Mouse (Mus musculus): ENCODE data around the gene Safb. TPM values are rescaled to one million over a fixed set of nuclear protein-coding genes. Genes with fewer than 3 reads are reported as not detected.

Safb gene
- total and polyA plus RNA-seq, 2 experiments, result 20.8 to 56.2 TPM

DNA sequence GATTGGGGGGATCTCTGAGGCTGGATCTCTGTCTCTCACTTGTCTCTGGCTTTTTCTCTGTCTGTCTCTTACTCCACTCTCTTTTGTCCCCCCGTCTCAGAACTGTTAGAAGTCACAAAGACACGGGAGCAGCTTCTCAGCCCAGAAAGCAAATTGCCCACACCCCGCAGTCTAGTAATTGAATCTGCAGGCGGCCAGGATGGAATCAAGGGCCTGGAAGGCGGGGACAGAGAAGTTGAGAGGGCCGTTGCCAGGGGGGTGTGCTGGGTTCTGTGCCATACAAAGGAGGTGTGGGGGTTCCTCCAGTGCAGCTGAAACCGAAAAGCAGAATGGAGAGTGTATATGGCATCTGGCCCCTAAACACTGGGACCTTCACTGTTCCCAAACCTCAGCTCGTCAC lies 41.9 kb upstream of the Safb start:
- 73% methylated on average over 8 of the region's 8 CpGs for WGBS
- H3K4me3 ChIP-seq (ENCODE audit: insufficient read depth, low read depth, low read length), result no peak overlapping the region
- no peak overlapping the region for H3K9ac ChIP-seq (ENCODE audit: low read depth, low read length)
- no peaks in the 10 kb centered on the region; the same call in 1 of the 2 replicates for H3K27me3 ChIP-seq (ENCODE audit: control insufficient read depth, insufficient read depth, low read length)
- H3K79me2 ChIP-seq (ENCODE audit: control insufficient read depth, insufficient read depth, low read length), result no peaks in the 10 kb centered on the region
- no peak for DNase-seq (ENCODE audit: extremely low read depth, low read depth, low spot score)
- H3K4me1 ChIP-seq (ENCODE audit: control insufficient read depth, insufficient read depth, low read length), result no peaks in the 10 kb centered on the region
- H3K27ac ChIP-seq (replicated peaks; ENCODE audit: insufficient read depth, low read depth, low read length), result no peak overlapping the region
- H3K36me3 ChIP-seq (ENCODE audit: control insufficient read depth, insufficient read depth, low read length), result no peaks in the 10 kb centered on the region
- no peak for TF ChIP-seq CTCF (IDR thresholded peaks at IDR 0.05; ENCODE audit: low read depth, low read length)
- TF ChIP-seq POLR2A (IDR thresholded peaks at IDR 0.05; ENCODE audit: extremely low read depth, insufficient read depth, low read length), result no peak

DNA sequence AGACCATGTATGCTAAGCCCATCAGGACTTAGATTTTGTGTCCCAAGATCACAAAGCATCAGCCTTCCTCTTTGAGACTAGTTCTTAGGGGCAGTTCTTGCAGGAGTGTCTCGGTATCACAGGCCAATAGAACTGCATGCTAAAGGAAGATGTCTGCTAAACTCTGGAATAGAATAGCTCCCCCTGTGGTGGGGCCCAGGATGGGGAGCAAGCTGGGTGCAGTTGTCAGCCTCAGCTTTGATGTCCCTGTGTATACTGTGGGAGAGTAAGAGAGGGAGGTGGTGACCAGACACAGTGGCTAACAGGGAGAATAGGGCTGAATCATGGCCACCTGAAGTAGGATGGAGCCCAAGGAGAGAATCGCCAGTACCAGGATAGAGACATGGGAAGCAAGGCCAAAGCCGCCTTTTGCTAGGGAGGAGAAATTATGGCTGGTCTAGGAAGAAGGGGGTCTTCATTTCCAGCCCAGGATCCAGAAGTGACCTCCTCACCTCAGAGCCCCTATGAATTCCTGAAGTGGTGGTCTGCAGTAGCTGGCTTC lies 40.9 kb upstream of the Safb start:
- no peaks in the 10 kb centered on the region for H3K4me1 ChIP-seq (ENCODE audit: control insufficient read depth, insufficient read depth, low read length)
- no peak overlapping the region for H3K9ac ChIP-seq (ENCODE audit: low read depth, low read length)
- DNase-seq (ENCODE audit: extremely low read depth, low read depth, low spot score), result no peak
- H3K27ac ChIP-seq (replicated peaks; ENCODE audit: insufficient read depth, low read depth, low read length), result no peak overlapping the region
- H3K27me3 ChIP-seq (ENCODE audit: control insufficient read depth, insufficient read depth, low read length), result no peaks in the 10 kb centered on the region
- no peak for TF ChIP-seq CTCF (IDR thresholded peaks at IDR 0.05; ENCODE audit: low read depth, low read length)
- no peak for TF ChIP-seq POLR2A (IDR thresholded peaks at IDR 0.05; ENCODE audit: extremely low read depth, insufficient read depth, low read length)
- H3K36me3 ChIP-seq (ENCODE audit: control insufficient read depth, insufficient read depth, low read length), result no peaks in the 10 kb centered on the region
- H3K4me3 ChIP-seq (ENCODE audit: insufficient read depth, low read depth, low read length), result no peak overlapping the region
- H3K79me2 ChIP-seq (ENCODE audit: control insufficient read depth, insufficient read depth, low read length), result no peaks in the 10 kb centered on the region
- WGBS, result 85% methylated on average over 3 of the region's 3 CpGs

DNA sequence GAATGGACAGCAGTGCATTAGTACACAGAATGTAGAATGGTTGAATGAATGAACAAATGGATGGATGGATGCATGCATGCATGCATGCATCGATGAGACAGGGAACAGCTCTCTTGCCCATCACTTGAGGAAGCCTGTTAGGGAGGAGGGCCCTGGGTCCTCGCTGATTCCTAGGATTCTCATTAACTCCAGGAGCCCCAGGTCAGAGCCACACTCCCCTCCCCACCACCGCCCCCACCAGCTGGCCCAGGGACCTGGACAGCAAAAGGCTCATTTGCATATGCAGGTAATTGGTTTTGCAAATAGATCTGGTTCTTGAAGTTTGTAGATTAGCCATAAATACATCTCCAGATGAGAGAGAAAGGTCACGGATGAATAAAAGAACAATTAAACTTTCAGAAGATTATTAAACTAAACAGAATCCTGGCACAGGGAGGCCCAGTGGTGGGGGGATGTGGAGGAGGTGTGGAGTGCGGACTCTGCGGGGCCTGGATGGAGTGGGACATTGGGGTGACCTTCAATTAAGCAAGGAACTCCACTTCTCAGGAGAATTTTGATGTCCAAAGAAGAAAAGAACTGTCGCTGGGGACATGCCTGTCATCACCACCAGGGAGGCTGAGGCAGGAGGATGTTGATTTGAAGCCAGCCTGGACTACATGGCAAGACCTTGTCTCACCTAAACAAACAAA lies 39.8 kb upstream of the Safb start:
- no peaks in the 10 kb centered on the region for H3K79me2 ChIP-seq (ENCODE audit: control insufficient read depth, insufficient read depth, low read length)
- H3K4me1 ChIP-seq (ENCODE audit: control insufficient read depth, insufficient read depth, low read length), result no peaks in the 10 kb centered on the region
- H3K36me3 ChIP-seq (ENCODE audit: control insufficient read depth, insufficient read depth, low read length), result no peaks in the 10 kb centered on the region
- TF ChIP-seq CTCF (IDR thresholded peaks at IDR 0.05; ENCODE audit: low read depth, low read length) (no peak), POLR2A (IDR thresholded peaks at IDR 0.05; ENCODE audit: extremely low read depth, insufficient read depth, low read length) (no peak)
- H3K9ac ChIP-seq (ENCODE audit: low read depth, low read length), result no peak overlapping the region
- H3K27ac ChIP-seq (replicated peaks; ENCODE audit: insufficient read depth, low read depth, low read length), result no peak overlapping the region
- DNase-seq (ENCODE audit: extremely low read depth, low read depth, low spot score), result no peak
- no peak overlapping the region for H3K4me3 ChIP-seq (ENCODE audit: insufficient read depth, low read depth, low read length)
- no peaks in the 10 kb centered on the region for H3K27me3 ChIP-seq (ENCODE audit: control insufficient read depth, insufficient read depth, low read length)
- WGBS, result 80% methylated on average over 7 of the region's 7 CpGs

DNA sequence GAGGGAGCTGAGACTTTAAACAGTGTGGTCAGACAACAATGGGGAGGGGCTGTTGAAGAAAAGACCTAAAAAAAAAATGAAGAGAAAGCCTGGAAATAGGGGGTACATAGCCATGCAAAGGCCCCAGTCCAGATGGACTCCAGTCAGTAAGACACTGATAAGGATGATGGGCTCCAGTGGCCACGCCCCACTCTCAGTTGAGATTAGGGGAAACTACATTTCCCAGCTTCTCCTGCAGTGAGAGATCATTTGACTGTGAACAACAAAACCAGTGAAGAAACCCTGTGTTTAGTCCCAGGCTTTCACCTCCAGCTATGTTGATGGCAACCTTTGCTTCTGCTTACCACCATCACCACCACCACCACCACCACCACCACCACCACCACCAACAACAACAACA lies 38.7 kb upstream of the Safb start:
- no peak overlapping the region for H3K27ac ChIP-seq (replicated peaks; ENCODE audit: insufficient read depth, low read depth, low read length)
- no peaks in the 10 kb centered on the region for H3K79me2 ChIP-seq (ENCODE audit: control insufficient read depth, insufficient read depth, low read length)
- 59% methylated on average over 1 of the region's 1 CpGs for WGBS
- no peak overlapping the region for H3K9ac ChIP-seq (ENCODE audit: low read depth, low read length)
- H3K4me3 ChIP-seq (ENCODE audit: insufficient read depth, low read depth, low read length), result no peak overlapping the region
- DNase-seq (ENCODE audit: extremely low read depth, low read depth, low spot score), result no peak
- TF ChIP-seq POLR2A (IDR thresholded peaks at IDR 0.05; ENCODE audit: extremely low read depth, insufficient read depth, low read length), result no peak
- TF ChIP-seq CTCF (IDR thresholded peaks at IDR 0.05; ENCODE audit: low read depth, low read length), result no peak
- no peaks in the 10 kb centered on the region for H3K36me3 ChIP-seq (ENCODE audit: control insufficient read depth, insufficient read depth, low read length)
- H3K4me1 ChIP-seq (ENCODE audit: control insufficient read depth, insufficient read depth, low read length), result no peaks in the 10 kb centered on the region
- no peaks in the 10 kb centered on the region for H3K27me3 ChIP-seq (ENCODE audit: control insufficient read depth, insufficient read depth, low read length)

DNA sequence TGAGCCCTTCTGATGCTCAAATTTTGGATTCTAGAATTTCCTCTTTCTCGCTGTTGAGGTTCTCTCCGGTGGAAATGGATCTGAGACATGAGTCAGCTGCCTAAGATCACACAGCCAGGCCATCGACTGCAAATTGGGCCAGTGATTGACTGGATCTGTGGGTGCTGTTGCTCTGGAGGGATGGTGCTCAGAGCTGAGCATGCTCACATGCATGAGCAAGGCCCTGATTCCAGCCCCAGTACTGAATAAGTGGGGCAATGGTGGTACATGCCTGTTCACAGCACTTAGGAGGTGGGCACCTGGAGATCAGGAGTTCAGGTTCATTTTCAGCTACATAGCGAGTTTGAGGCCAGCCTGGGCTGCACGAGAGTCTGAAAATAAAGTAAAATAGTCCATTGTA lies 38.0 kb upstream of the Safb start:
- Histone ChIP-seq H3K36me3 (ENCODE audit: control insufficient read depth, insufficient read depth, low read length) (no peaks in the 10 kb centered on the region), H3K9ac (ENCODE audit: low read depth, low read length) (no peak overlapping the region), H3K27me3 (ENCODE audit: control insufficient read depth, insufficient read depth, low read length) (no peaks in the 10 kb centered on the region), H3K27ac (replicated peaks; ENCODE audit: insufficient read depth, low read depth, low read length) (no peak overlapping the region), H3K4me1 (ENCODE audit: control insufficient read depth, insufficient read depth, low read length) (no peaks in the 10 kb centered on the region), H3K4me3 (ENCODE audit: insufficient read depth, low read depth, low read length) (no peak overlapping the region), H3K79me2 (ENCODE audit: control insufficient read depth, insufficient read depth, low read length) (no peaks in the 10 kb centered on the region)
- WGBS, result 86% methylated on average over 5 of the region's 5 CpGs
- no peak for TF ChIP-seq CTCF (IDR thresholded peaks at IDR 0.05; ENCODE audit: low read depth, low read length)
- TF ChIP-seq POLR2A (IDR thresholded peaks at IDR 0.05; ENCODE audit: extremely low read depth, insufficient read depth, low read length), result no peak
- DNase-seq (ENCODE audit: extremely low read depth, low read depth, low spot score), result no peak

DNA sequence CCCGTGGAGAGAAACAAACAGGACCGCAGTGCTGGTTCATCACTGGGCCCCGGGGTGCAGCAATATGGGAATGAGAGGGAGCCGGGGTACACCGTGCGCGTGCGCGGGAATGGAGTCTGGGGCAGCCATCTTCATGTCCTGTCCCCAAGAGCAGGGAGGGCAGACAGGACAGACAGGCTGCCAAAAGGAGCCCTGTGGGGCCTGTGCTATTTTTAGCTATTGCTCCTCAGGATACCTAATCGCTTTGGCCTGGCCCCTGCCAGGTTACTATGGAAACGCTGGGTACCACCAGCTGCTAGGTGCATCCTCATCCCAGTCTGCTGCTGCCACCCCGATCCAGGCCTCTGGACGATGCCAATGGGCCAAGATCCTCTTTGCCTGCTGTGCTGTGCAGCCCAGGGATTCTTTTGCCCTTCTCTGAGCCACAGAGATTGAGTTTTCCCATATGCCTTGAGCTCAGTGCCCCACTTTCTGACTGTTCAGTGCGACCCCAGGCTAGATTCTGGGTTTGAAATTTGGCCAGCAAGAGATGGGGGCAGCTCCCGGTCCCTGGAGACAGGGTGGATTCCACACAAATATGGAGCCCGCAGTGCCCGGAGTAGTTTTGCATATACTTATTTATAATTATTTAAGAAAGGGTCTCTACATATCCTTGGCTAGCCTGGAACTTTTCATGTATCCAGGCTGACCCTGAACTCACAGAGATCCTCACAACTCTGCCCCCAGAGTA lies 37.3 kb upstream of the Safb start:
- Histone ChIP-seq H3K36me3 (ENCODE audit: control insufficient read depth, insufficient read depth, low read length) (no peaks in the 10 kb centered on the region), H3K9ac (ENCODE audit: low read depth, low read length) (no peak overlapping the region), H3K4me3 (ENCODE audit: insufficient read depth, low read depth, low read length) (no peak overlapping the region), H3K79me2 (ENCODE audit: control insufficient read depth, insufficient read depth, low read length) (no peaks in the 10 kb centered on the region), H3K4me1 (ENCODE audit: control insufficient read depth, insufficient read depth, low read length) (no peaks in the 10 kb centered on the region), H3K27ac (replicated peaks; ENCODE audit: insufficient read depth, low read depth, low read length) (no peak overlapping the region), H3K27me3 (ENCODE audit: control insufficient read depth, insufficient read depth, low read length) (no peaks in the 10 kb centered on the region)
- 81% methylated on average over 17 of the region's 17 CpGs for WGBS
- DNase-seq (ENCODE audit: extremely low read depth, low read depth, low spot score), result no peak
- TF ChIP-seq CTCF (IDR thresholded peaks at IDR 0.05; ENCODE audit: low read depth, low read length) (no peak), POLR2A (IDR thresholded peaks at IDR 0.05; ENCODE audit: extremely low read depth, insufficient read depth, low read length) (no peak)

All from liver, adult 2 months (tissue).